Mouse (Mus musculus) heart, embryonic 11.5 days (tissue): ENCODE measurements around the gene Trp53bp2. TPM values are rescaled to one million over a fixed set of nuclear protein-coding genes. Genes with fewer than 3 reads are reported as not detected.

Experiments used
- ATAC-seq: fragments of 200-750 bp; cut with Nextera tagmentation; replicated peaks from 2 replicates; pipeline ENCODE4 v1.8.0; 2017; ENCODE audit warnings: moderate library complexity; ENCODE audit not compliant: insufficient number of reproducible peaks, low FRiP score, low TSS enrichment
- H3K27ac ChIP-seq: fragments of 300-500 bp; sonication (generic); 2 replicates; pipeline ENCODE4 v1.5.1; 2014; ENCODE audit warnings: mild to moderate bottlenecking, low read depth, low read length
- H3K27me3 ChIP-seq: fragments of 300-500 bp; sonication (generic); 2 replicates; pipeline ENCODE4 v1.6.1; 2014; ENCODE audit warnings: mild to moderate bottlenecking, low read length, mixed read lengths; ENCODE audit not compliant: control insufficient read depth, insufficient read depth
- H3K36me3 ChIP-seq: fragments of 300-500 bp; sonication (generic); 2 replicates; pipeline ENCODE4 v1.6.1; 2014; ENCODE audit warnings: mild to moderate bottlenecking, low read length, moderate library complexity, mixed read lengths; ENCODE audit not compliant: control insufficient read depth, insufficient read depth
- H3K4me1 ChIP-seq: fragments of 300-500 bp; sonication (generic); 2 replicates; pipeline ENCODE4 v1.6.1; 2014; ENCODE audit warnings: low read length; ENCODE audit not compliant: control insufficient read depth, insufficient read depth
- H3K4me2 ChIP-seq: fragments of 300-500 bp; sonication (generic); 2 replicates; pipeline ENCODE4 v1.6.1; 2014; ENCODE audit warnings: mild to moderate bottlenecking, moderate library complexity
- H3K4me3 ChIP-seq: fragments of 300-500 bp; sonication (generic); 2 replicates; pipeline ENCODE4 v1.5.1; 2014; ENCODE audit warnings: low read depth, low read length
- H3K9ac ChIP-seq: fragments of 300-500 bp; sonication (generic); 2 replicates; pipeline ENCODE4 v1.6.1; 2014; ENCODE audit warnings: mild to moderate bottlenecking, low read depth, low read length, moderate library complexity
- H3K9me3 ChIP-seq: fragments of 300-500 bp; sonication (generic); replicated peaks from 2 replicates; pipeline ENCODE4 v1.6.1; 2016; ENCODE audit warnings: low read length; ENCODE audit not compliant: control insufficient read depth
- WGBS: fragments of 180-500 bp; shearing (Covaris S2); extraction: QIAGEN DNeasy Blood & Tissue Kit; methylation state at CpG from one replicate; pipeline ENCODE4 v1.1.7; 2014; ENCODE audit not compliant: insufficient replicate concordance; 5-methylcytosine and 5-hydroxymethylcytosine counted together
- polyA plus RNA-seq: library from polyadenylated mRNA; unstranded; fragments of >200 nt; fragmentation: Nextera tagmentation; extraction: Ambion mirVana; gene quantifications from 2 replicates; pipeline ENCODE4 v1.2.1, GENCODE M21; 2014

The Trp53bp2 gene
- polyA plus RNA-seq, 1 experiment from 2014 or later = 16.3 TPM

- H3K4me2 ChIP-seq = no peak overlapping the region
- no peaks in the 10 kb centered on the region for H3K36me3 ChIP-seq
- H3K4me3 ChIP-seq = no peak overlapping the region
- H3K27me3 ChIP-seq = no peaks in the 10 kb centered on the region
- WGBS = 67% methylated on average over 8 of the region's 8 CpGs
- H3K9ac ChIP-seq = no peak overlapping the region
- no peak overlapping the region for H3K27ac ChIP-seq
- no peak for ATAC-seq
- H3K4me1 ChIP-seq = no peaks in the 10 kb centered on the region
- H3K9me3 ChIP-seq = no peaks in the 10 kb centered on the region
These were observed 10.8 kb upstream of the Trp53bp2 start for GRCm38 (mm10) chr1:182398171-182398570.

- H3K9me3 ChIP-seq = no peaks in the 10 kb centered on the region
- H3K9ac ChIP-seq = no peak overlapping the region
- H3K4me2 ChIP-seq = no peak overlapping the region
- H3K36me3 ChIP-seq = no peaks in the 10 kb centered on the region
- 40% methylated on average over 3 of the region's 3 CpGs for WGBS
- H3K27ac ChIP-seq = no peak overlapping the region
- no peaks in the 10 kb centered on the region for H3K4me1 ChIP-seq
- H3K27me3 ChIP-seq = no peaks in the 10 kb centered on the region
- no peak for ATAC-seq
- H3K4me3 ChIP-seq = no peak overlapping the region
These were observed 10.2 kb upstream of the Trp53bp2 start for GRCm38 (mm10) chr1:182398780-182399179.

GRCm38 (mm10) chr1:182399205-182399604, 9.8 kb upstream of the Trp53bp2 start:
- Histone ChIP-seq H3K27ac (no peak overlapping the region), H3K9ac (no peak overlapping the region), H3K9me3 (no peaks in the 10 kb centered on the region), H3K36me3 (no peaks in the 10 kb centered on the region), H3K4me2 (no peak overlapping the region), H3K27me3 (no peaks in the 10 kb centered on the region), H3K4me3 (no peak overlapping the region), H3K4me1 (no peaks in the 10 kb centered on the region)
- 67% methylated on average over 2 of the region's 2 CpGs for WGBS
- ATAC-seq = no peak

- no peaks in the 10 kb centered on the region for H3K9me3 ChIP-seq
- no peak overlapping the region for H3K4me3 ChIP-seq
- no peak for ATAC-seq
- H3K4me1 ChIP-seq = no peaks in the 10 kb centered on the region
- 75% methylated on average over 3 of the region's 3 CpGs for WGBS
- no peak overlapping the region for H3K27ac ChIP-seq
- no peak overlapping the region for H3K4me2 ChIP-seq
- H3K27me3 ChIP-seq = no peaks in the 10 kb centered on the region
- no peaks in the 10 kb centered on the region for H3K36me3 ChIP-seq
- no peak overlapping the region for H3K9ac ChIP-seq
These were observed 9.1 kb upstream of the Trp53bp2 start for GRCm38 (mm10) chr1:182399908-182400307.

- Histone ChIP-seq H3K27ac (no peak overlapping the region), H3K4me2 (peak overlapping the region; percentile 22), H3K9ac (no peak overlapping the region; the same call in 1 of the 2 replicates), H3K27me3 (no peaks in the 10 kb centered on the region), H3K36me3 (no peaks in the 10 kb centered on the region), H3K4me1 (no peaks in the 10 kb centered on the region), H3K4me3 (no peak overlapping the region), H3K9me3 (no peaks in the 10 kb centered on the region)
- WGBS = 33% methylated on average over 13 of the region's 13 CpGs
- ATAC-seq = no peak
These were observed 5.9 kb upstream of the Trp53bp2 start for GRCm38 (mm10) chr1:182403076-182403475.

- WGBS = 68% methylated on average over 4 of the region's 4 CpGs
- Histone ChIP-seq H3K9ac (no peak overlapping the region), H3K4me2 (no peak overlapping the region), H3K36me3 (no peaks in the 10 kb centered on the region), H3K4me1 (peaks cover 12% of the 10 kb centered on the region), H3K4me3 (no peak overlapping the region), H3K9me3 (no peaks in the 10 kb centered on the region), H3K27me3 (no peaks in the 10 kb centered on the region), H3K27ac (no peak overlapping the region)
- ATAC-seq = no peak
These were observed 2.4 kb upstream of the Trp53bp2 start for GRCm38 (mm10) chr1:182406621-182407020.

- peak overlapping the region; percentile 90 for H3K9ac ChIP-seq
- H3K4me3 ChIP-seq = peak overlapping the region; percentile 97
- H3K36me3 ChIP-seq = no peaks in the 10 kb centered on the region
- H3K27me3 ChIP-seq = no peaks in the 10 kb centered on the region
- peaks cover 22% of the 10 kb centered on the region for H3K4me1 ChIP-seq
- H3K27ac ChIP-seq = peak overlapping the region; percentile 77
- WGBS = 4% methylated on average over 13 of the region's 13 CpGs
- peak overlapping the region; percentile 87 for H3K4me2 ChIP-seq
- no peaks in the 10 kb centered on the region for H3K9me3 ChIP-seq
- ATAC-seq = no peak
These were observed 729 bp upstream of the Trp53bp2 start for GRCm38 (mm10) chr1:182408243-182408642.

GRCm38 (mm10) chr1:182409401-182410173, 615 bp downstream of the Trp53bp2 start:
- peak; percentile 71 for ATAC-seq
- peak overlapping the region; percentile 97 for H3K4me3 ChIP-seq
- no peaks in the 10 kb centered on the region for H3K9me3 ChIP-seq
- H3K4me2 ChIP-seq = peak overlapping the region; percentile 87
- H3K36me3 ChIP-seq = no peaks in the 10 kb centered on the region
- peak overlapping the region; percentile 96 for H3K9ac ChIP-seq
- H3K4me1 ChIP-seq = peaks cover 26% of the 10 kb centered on the region
- H3K27me3 ChIP-seq = no peaks in the 10 kb centered on the region
- H3K27ac ChIP-seq = peak overlapping the region; percentile 88
- 2% methylated on average over 34 of the region's 34 CpGs for WGBS
